Comparison of ENCODE assay signal across 11 mouse cellular contexts in genomic region chr12:70997225-70997624, GRCm38 (mm10).
"Had no signal": no experiment of that assay in that cellular context is flagged by ENCODE, and none has a peak within 500 bp of the region (broad histone marks: within the 10 kb centered on the region; RNA-seq: fewer than 3 reads in every experiment).

No protein-coding gene starts in this region.

- H3K4me3 ChIP-seq: limb, embryonic 13.5 days; neural tube, embryonic 13.5 days; stomach, embryonic 15.5 days had no signal

- H3K9ac ChIP-seq: limb, embryonic 13.5 days; neural tube, embryonic 13.5 days; stomach, embryonic 15.5 days had no signal

- H3K9me3 ChIP-seq: limb, embryonic 13.5 days; neural tube, embryonic 13.5 days; stomach, embryonic 15.5 days had no signal

- DNase-seq: kidney, adult 18-20 months; kidney, postnatal 14 days; layer of hippocampus, postnatal 36 days; left cerebral cortex, postnatal 4 days; lung, adult 18-20 months; lung, postnatal 4 days; right cerebral cortex, postnatal 14 days; thymus, postnatal 4 days had no signal

- H3K27ac ChIP-seq: limb, embryonic 13.5 days; neural tube, embryonic 13.5 days; stomach, embryonic 15.5 days had no signal

- H3K27me3 ChIP-seq: limb, embryonic 13.5 days; neural tube, embryonic 13.5 days; stomach, embryonic 15.5 days had no signal
